Mouse (Mus musculus) CH12.LX (cell line): Measurements from ENCODE around the gene BC067074.

Source experiments
- CHD1 ChIP-seq: IDR thresholded peaks from 2 replicates; pipeline ENCODE4 v1.6.1; 2012; ENCODE audit warnings: low read depth, low read length, improper control_type of control experiment, inconsistent platforms
- CTCF ChIP-seq, 2 experiments: IDR thresholded peaks in 1 of 2; conservative IDR thresholded peaks in 1 of 2; 2 replicates each; pipeline ENCODE4 v1.5.1; 2011 to 2012; ENCODE audit warnings: low read depth in 2 of 2, low read length in 2 of 2, improper control_type of control experiment in 1 of 2, inconsistent platforms in 1 of 2, mild to moderate bottlenecking in 1 of 2, moderate library complexity in 1 of 2
- E2F4 ChIP-seq: IDR thresholded peaks from 2 replicates; pipeline ENCODE4 v1.6.1; 2011; ENCODE audit warnings: low read depth, low read length, improper control_type of control experiment; ENCODE audit not compliant: insufficient replicate concordance
- EP300 ChIP-seq: IDR thresholded peaks from 2 replicates; pipeline ENCODE4 v1.6.1; 2011; ENCODE audit warnings: low read length, improper control_type of control experiment
- IRF4 ChIP-seq: IDR thresholded peaks from 2 replicates; pipeline ENCODE4 v1.6.1; 2014; ENCODE audit warnings: low read depth, mild to moderate bottlenecking, inconsistent platforms, low read length, improper control_type of control experiment
- MAX ChIP-seq: IDR thresholded peaks from 2 replicates; pipeline ENCODE4 v1.6.1; 2011; ENCODE audit warnings: low read length, improper control_type of control experiment
- RAD21 ChIP-seq: IDR thresholded peaks from 2 replicates; pipeline ENCODE4 v1.6.1; 2011; ENCODE audit warnings: low read depth, mild to moderate bottlenecking, low read length, improper control_type of control experiment, moderate library complexity
- SIN3A ChIP-seq: IDR thresholded peaks from 2 replicates; pipeline ENCODE4 v1.6.1; 2012; ENCODE audit warnings: low read length, improper control_type of control experiment, inconsistent platforms
- SMC3 ChIP-seq: IDR thresholded peaks from 2 replicates; pipeline ENCODE4 v1.6.1; 2011; ENCODE audit warnings: low read depth, low read length, improper control_type of control experiment
- UBTF ChIP-seq: IDR thresholded peaks from 2 replicates; pipeline ENCODE4 v1.6.1; 2012; ENCODE audit warnings: low read depth, mild to moderate bottlenecking, inconsistent platforms, low read length, improper control_type of control experiment, moderate library complexity
- ZKSCAN1 ChIP-seq: IDR thresholded peaks from 2 replicates; pipeline ENCODE4 v1.6.1; 2012; ENCODE audit warnings: low read depth, inconsistent platforms, low read length, improper control_type of control experiment, borderline replicate concordance
- ZMIZ1 ChIP-seq: IDR thresholded peaks from 2 replicates; pipeline ENCODE4 v1.6.1; 2012; ENCODE audit warnings: low read depth, mild to moderate bottlenecking, inconsistent platforms, low read length, improper control_type of control experiment

- TF ChIP-seq EP300 (no peak), SIN3A (no peak), RAD21 (no peak), UBTF (no peak), CTCF (conservative IDR thresholded peaks at IDR 0.05 in 1 of 2, IDR thresholded peaks at IDR 0.05 in 1 of 2; ENCODE audit: low read depth in 2 of 2, low read length in 2 of 2) (no peak), ZKSCAN1 (no peak), ZMIZ1 (no peak), E2F4 (no peak), SMC3 (no peak), CHD1 (no peak), MAX (no peak), IRF4 (no peak)
These were observed 81.1 kb downstream of the BC067074 start for GRCm38 (mm10) chr13:113374084-113374405.
